Mouse (Mus musculus) hematopoietic stem cell, adult 5-6 weeks (primary cell): ENCODE results near the gene Sumo2. TPM values are rescaled to one million over a fixed set of nuclear protein-coding genes. Genes with fewer than 3 reads are reported as not detected.

ENCODE experiments used
- ATAC-seq, 2 experiments: fragments of 125-278 bp in 1 of 2; replicated peaks in 1 of 2; 2 replicates each; pipeline ENCODE4 v1.8.0; 2016 to 2017; ENCODE audit warnings: inconsistent platforms in 2 of 2, mild to moderate bottlenecking in 2 of 2, moderate number of reproducible peaks in 2 of 2, low read depth in 1 of 2, moderate TSS enrichment in 1 of 2; ENCODE audit not compliant: low FRiP score in 2 of 2, poor library complexity in 2 of 2, severe bottlenecking in 2 of 2, insufficient read depth in 1 of 2, low TSS enrichment in 1 of 2
- total RNA-seq: library from RNA; stranded (forward); fragments of 172-1452, 232-1000 nt; gene quantifications from 2 replicates; pipeline ENCODE4 v1.2.3, GENCODE M21; 2017

The Sumo2 gene
- total RNA-seq, 1 experiment from 2014 or later = 501 TPM

GRCm38 (mm10) chr11:115522703-115523102 is 13.4 kb downstream of the Sumo2 start:
- ATAC-seq = no peak

DNA sequence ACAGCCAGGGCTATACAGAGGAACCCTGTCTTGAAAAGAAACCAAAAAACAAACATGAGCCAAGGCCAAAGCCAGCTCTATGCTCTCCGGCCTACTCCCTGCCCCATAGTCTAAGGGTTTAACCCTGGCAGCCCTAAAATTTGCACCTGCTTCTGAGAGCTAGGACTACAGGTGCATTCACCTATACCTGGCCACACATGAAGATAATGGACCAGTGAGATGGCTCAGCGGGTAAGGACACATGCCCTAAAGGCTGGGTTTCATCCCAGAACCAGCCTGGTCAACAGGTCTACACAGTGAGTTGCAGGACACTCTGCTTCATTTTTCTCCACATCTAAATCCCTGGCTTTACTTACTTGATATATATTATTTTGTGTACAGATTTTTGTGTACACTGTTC is 13.8 kb downstream of the Sumo2 start:
- no peak for ATAC-seq

- ATAC-seq = no peak
Measured at GRCm38 (mm10) chr11:115521080-115521479, 15.0 kb downstream of the Sumo2 start.

GRCm38 (mm10) chr11:115520218-115520617 is 15.9 kb downstream of the Sumo2 start:
- no peak for ATAC-seq

DNA sequence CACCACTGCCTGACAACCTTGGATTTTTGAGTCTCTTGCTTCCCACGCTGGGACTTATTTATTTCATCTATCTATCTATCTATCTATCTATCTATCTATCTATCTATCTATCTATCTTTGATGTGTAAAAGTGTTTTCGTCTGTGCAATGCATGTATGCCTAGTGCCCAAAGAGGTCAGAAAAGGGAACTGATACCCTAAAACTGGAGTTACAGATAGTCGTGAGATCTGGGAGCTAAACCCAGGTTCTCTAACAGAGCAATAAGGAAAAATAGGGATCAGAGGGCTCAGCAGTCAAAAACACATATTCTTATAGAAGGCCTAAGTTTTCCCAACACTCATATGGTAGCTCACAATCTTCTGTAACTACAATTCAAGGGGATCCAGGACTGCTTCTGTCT is 16.5 kb downstream of the Sumo2 start:
- no peak for ATAC-seq

DNA sequence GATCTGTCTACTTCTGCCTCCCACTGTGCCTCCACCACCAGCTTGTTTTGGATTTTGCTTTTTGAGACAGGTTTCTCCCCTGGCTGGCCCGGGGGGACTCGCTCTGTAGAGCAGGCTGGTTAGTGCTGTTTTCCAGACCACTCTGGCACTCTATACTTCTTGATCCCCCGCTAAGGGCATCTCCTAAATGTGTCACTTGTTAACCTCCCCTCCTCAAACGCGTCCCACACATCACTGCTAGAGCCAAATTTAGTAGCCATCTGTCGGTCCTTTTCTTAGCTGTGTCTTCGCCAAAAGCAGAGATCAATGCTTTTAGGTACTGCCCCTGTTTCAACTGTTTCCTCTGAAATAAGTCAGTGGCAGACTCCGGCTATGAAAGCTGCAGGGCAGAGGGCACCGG is 17.4 kb downstream of the Sumo2 start:
- no peak for ATAC-seq

DNA sequence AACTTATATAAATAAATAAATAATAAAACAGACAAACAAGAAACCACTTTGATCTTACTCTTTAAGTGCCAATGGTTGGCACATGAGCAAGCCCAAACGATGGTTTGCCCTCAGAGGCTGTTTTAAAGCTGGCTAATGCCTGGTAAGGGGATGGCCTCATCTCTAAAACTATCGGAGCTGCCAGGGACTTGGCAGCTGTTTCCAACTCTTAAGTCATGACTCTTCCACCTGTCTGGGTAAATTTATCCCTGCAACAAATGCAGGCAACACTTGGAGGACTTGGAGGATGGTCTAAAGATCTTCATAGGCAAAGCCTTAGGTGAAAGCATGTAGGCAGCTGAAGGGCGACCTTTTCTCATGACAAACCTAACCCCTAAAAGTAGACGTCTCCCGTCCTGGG is 19.1 kb downstream of the Sumo2 start:
- no peak for ATAC-seq

DNA sequence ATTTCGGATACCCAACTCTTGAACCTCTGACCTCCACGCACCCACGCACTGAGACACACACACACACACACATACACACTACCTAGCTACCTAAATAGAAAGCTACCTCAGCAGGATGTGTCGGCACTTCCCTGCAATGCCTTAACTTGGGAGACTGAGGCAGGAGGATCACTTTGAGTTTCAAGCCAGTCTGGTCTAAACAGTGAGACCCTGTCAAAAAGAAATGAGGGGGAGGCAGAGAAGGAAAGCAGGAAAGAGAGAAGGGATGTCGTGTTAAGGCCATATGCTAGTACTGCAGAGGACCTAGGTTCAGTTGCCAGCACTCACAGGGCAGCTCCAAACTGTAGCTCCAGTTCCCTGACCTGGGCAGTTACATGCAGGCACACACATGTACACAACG is 21.1 kb downstream of the Sumo2 start:
- no peak for ATAC-seq

- peak; percentile 94 to 96 for ATAC-seq
Measured at GRCm38 (mm10) chr11:115514238-115514663, 21.8 kb downstream of the Sumo2 start, which contains the start of gene Jpt1. TSS of gene Jpt1 (minus strand) at chr11:115514387.

- peak in 1 of 2 experiments; percentile 23; a peak in 2 of 4 replicates for ATAC-seq
Measured at GRCm38 (mm10) chr11:115513271-115514237, 22.5 kb downstream of the Sumo2 start.

GRCm38 (mm10) chr11:115512407-115513183 is 23.5 kb downstream of the Sumo2 start:
- peak; percentile 35 to 43; a peak in 3 of 4 replicates for ATAC-seq

DNA sequence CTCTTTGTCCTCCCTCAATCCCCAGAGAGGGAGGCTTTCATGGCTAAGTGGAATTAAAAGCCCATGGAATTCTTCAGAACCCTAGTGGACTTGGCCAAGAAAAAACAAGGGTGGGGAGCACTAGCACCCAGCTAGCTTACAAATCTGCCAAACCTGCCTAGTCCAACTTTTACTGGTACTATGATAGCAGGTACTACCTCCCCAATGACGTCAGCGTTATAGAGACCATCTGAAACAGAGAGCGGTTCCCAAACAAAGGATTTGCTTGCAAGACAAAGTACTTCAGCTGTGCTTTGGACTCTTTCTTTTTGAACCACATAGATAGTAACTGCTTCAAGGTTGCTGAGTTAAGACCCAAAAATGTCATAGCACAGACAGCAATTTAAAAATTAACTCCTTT is 24.1 kb downstream of the Sumo2 start:
- no peak for ATAC-seq

DNA sequence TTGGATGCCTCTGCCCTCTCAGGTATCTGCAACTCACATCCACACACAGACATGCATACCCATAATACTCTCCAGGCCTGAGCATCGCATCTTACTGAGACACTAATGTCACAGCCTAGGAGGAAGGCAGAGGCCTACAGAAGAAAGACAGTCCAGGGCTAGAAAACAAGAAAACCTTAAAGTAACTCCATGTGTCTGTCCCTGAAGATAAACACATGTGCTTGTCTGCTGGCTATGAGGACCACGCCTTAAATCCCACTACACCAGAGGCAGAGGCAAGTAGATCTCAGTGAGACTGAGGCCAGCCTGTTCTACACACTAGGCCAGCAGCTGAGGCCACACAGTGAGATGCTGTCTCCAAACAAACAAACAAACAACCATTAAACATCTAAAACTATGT is 25.0 kb downstream of the Sumo2 start:
- ATAC-seq = no peak

DNA sequence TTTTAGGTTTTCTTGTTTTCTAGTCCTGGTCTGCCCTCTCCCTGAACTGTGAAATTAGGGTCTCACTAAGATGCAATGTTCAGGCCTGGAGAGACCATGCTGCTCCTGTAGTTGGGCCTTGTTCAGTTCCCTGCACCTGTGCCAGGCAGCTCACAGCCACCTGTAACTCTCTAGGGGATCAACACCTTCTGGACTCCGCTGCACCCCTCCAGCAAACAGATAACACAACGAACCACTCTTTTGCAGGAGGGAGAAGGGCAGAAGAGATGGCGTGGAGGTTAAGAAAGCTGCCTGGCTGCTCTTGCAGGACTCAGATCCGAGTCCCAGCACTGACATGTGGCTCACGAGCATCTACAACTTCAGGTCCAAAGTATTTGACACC is 25.6 kb downstream of the Sumo2 start:
- no peak for ATAC-seq

- no peak for ATAC-seq
Measured at GRCm38 (mm10) chr11:115509773-115510506, 26.1 kb downstream of the Sumo2 start.

DNA sequence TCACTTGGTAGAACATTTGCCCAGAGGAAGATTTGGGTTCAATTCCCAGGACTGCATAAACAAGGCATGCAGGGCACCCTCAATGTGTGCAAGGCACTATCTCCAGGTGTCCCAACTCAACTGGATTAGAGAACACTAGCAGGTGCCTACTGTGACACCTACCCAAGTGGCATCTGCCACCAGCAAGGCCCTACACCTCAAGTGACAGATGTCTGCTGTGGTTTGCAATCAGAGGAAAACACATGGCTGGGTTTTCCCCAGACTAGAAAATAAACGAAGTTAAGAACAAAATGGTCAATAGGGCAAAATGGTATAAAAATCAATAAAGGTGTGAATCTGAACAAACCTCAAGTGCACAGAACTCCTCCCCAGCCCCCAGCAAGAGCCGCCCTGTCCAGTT is 28.0 kb downstream of the Sumo2 start:
- ATAC-seq = no peak

DNA sequence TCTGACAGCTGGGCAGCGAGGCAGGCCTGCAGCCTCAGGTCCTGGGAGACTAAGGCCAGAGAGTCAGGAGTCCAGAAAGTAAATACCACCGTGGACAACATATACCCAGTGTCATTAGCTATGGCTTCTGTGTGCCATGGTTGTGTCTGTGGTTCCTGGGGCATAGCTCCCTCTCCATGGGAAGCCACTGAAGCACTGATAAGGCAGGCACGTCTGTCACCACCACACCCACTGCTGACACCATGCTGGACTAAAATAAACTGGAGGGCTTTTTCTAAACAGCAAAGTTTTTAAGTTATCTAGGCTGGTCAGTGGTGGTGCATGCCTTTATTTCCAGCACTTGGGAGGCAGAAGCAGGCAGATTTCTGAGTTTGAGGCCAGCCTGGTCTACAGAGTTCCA is 29.5 kb downstream of the Sumo2 start:
- no peak for ATAC-seq

DNA sequence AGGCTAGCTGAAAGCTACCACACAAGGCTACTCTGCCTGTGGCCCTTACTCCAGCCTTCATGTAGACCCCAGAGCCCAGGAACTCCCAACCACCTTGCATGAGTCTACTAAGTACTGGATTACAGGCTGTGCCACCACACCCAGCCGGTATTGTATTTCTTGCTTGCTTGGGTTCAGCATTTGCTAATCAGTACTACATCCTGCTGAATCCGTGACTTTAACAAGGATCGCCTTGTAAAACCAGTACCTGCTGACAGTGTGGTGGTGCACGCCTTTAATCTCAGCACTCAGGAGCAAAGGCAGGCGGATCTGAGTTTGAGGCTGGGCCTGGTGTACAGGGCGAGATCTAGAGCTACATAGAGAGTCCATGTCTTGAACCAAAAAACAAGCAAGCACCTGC is 33.4 kb downstream of the Sumo2 start:
- no peak for ATAC-seq
